Mouse (Mus musculus): ENCODE data around the gene Plaur.
A peak's percentile ranks its signal among the peaks of the same experiment; 100 is the strongest.

DNA sequence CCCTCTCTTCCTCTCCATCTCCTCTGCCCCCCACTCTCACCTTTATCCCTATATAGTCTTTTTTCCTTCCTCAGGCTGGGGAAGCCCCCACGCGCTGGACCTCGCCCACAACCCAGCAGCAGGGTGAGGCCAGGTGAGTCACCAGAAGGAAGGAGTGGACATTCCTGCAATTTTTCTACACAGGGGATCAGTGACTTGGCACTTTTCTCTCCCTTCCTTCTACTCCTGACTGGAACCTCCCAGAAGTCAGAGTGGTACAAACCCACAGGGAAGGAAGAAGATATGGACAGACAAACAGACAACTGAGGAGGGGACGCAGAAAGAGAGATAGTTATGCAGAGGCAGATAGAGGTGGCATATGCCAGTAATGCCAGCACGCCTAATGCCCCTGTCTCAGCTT is 2.8 kb upstream of the Plaur start:
- no peak for TF ChIP-seq ZC3H11A (IDR thresholded peaks at IDR 0.05; ENCODE audit: borderline replicate concordance, low read depth, low read length)
- TF ChIP-seq MAFK (IDR thresholded peaks at IDR 0.05; ENCODE audit: insufficient read depth, low read depth, low read length): peak; percentile 86
- no peak for TF ChIP-seq ZNF384 (IDR thresholded peaks at IDR 0.05; ENCODE audit: low read depth, low read length)
- TF ChIP-seq HCFC1 (IDR thresholded peaks at IDR 0.05; ENCODE audit: borderline replicate concordance, insufficient read depth, low read length): no peak

All from ES-E14 (cell line).